1 mouse cellular context compared by ENCODE assay signal in the genomic region with DNA sequence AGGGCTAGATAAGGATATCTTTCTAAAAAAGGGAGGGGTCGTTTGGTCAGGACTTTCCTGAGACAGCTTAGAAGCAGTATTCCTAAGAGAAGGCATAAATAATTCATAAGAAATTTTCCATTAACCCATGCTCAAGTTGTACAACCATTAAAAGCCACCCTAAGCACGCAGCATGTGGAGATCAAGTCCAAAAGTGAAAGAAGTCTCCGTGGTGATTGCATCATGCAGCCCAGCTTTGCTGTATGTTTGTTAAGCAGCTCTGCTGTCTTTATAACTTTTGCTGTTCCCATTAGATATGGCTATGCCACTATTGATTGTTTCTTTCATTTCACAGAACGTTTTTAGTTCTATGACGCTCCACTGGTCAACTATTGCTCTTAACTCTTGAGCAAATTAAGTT.
TF ChIP-seq lines count a peak whose summit lies in the region.

No protein-coding gene starts in this region.

TF ChIP-seq in CH12.LX, 34 proteins besides CTCF, POLR2A, EP300 and RAD21 (continued from another document):
- TF ChIP-seq MAZ (IDR thresholded peaks at IDR 0.05; ENCODE audit: low read depth, low read length) (no peak), SMC3 (IDR thresholded peaks at IDR 0.05; ENCODE audit: low read depth, low read length) (no peak), ZNF384 (IDR thresholded peaks at IDR 0.05; ENCODE audit: low read depth, low read length) (no peak), MEF2A (IDR thresholded peaks at IDR 0.05; ENCODE audit: borderline replicate concordance, low read depth, low read length) (peak; percentile 27; the same call in 1 of the 2 replicates), ZC3H11A (IDR thresholded peaks at IDR 0.05; ENCODE audit: low read depth, low read length) (no peak), ZKSCAN1 (IDR thresholded peaks at IDR 0.05; ENCODE audit: borderline replicate concordance, low read depth, low read length) (no peak)
